Mouse (Mus musculus) kidney, adult 18-20 months (tissue): ENCODE data around the gene Slc25a45.

ENCODE experiments used
- DNase-seq: peaks from one replicate; pipeline ENCODE4 v3.0.0; 2021

Slc25a45 gene

GRCm38 (mm10) chr19:5840890-5841388, 36.7 kb upstream of the Slc25a45 start:
- no peak for DNase-seq

GRCm38 (mm10) chr19:5841389-5841946, 36.1 kb upstream of the Slc25a45 start:
- peak; percentile 66 for DNase-seq

- peak; percentile 32 for DNase-seq
These were observed 35.4 kb upstream of the Slc25a45 start for GRCm38 (mm10) chr19:5841999-5842784.

- DNase-seq, result peak; percentile 50
These were observed 34.5 kb upstream of the Slc25a45 start for GRCm38 (mm10) chr19:5842785-5843730.

GRCm38 (mm10) chr19:5843781-5844691, 33.6 kb upstream of the Slc25a45 start:
- peak; percentile 58 for DNase-seq

GRCm38 (mm10) chr19:5844831-5845318, 32.7 kb upstream of the Slc25a45 start:
- DNase-seq, result no peak

- peak; percentile 98 for DNase-seq
These were observed 32.1 kb upstream of the Slc25a45 start for GRCm38 (mm10) chr19:5845319-5846135.

GRCm38 (mm10) chr19:5846154-5846553, 31.5 kb upstream of the Slc25a45 start:
- DNase-seq, result peak; percentile 49

GRCm38 (mm10) chr19:5846557-5847305, 30.9 kb upstream of the Slc25a45 start:
- peak; percentile 83 for DNase-seq

- DNase-seq, result peak; percentile 79
These were observed 30.3 kb upstream of the Slc25a45 start for GRCm38 (mm10) chr19:5847306-5847796.

- peak; percentile 83 for DNase-seq
These were observed 29.4 kb upstream of the Slc25a45 start for GRCm38 (mm10) chr19:5848032-5848825.

- peak; percentile 64 for DNase-seq
These were observed 28.6 kb upstream of the Slc25a45 start for GRCm38 (mm10) chr19:5848826-5849672.

- DNase-seq, result peak; percentile 98
These were observed 27.6 kb upstream of the Slc25a45 start for GRCm38 (mm10) chr19:5849843-5850527.

- DNase-seq, result no peak
These were observed 26.7 kb upstream of the Slc25a45 start for GRCm38 (mm10) chr19:5850860-5851259.

- DNase-seq, result no peak
These were observed 26.1 kb upstream of the Slc25a45 start for GRCm38 (mm10) chr19:5851481-5851971.

GRCm38 (mm10) chr19:5852035-5852722, 25.4 kb upstream of the Slc25a45 start:
- no peak for DNase-seq

GRCm38 (mm10) chr19:5856604-5857003, 21.0 kb upstream of the Slc25a45 start:
- no peak for DNase-seq
